Mouse (Mus musculus) heart, embryonic 11.5 days (tissue): ENCODE data around the gene Cutc. TPM values are rescaled to one million over a fixed set of nuclear protein-coding genes. Genes with fewer than 3 reads are reported as not detected.

ENCODE experiments used
- ATAC-seq: fragments of 200-750 bp; cut with Nextera tagmentation; replicated peaks from 2 replicates; pipeline ENCODE4 v1.8.0; 2017; ENCODE audit warnings: moderate library complexity; ENCODE audit not compliant: insufficient number of reproducible peaks, low FRiP score, low TSS enrichment
- H3K27ac ChIP-seq: fragments of 300-500 bp; sonication (generic); 2 replicates; pipeline ENCODE4 v1.5.1; 2014; ENCODE audit warnings: mild to moderate bottlenecking, low read depth, low read length
- H3K27me3 ChIP-seq: fragments of 300-500 bp; sonication (generic); 2 replicates; pipeline ENCODE4 v1.6.1; 2014; ENCODE audit warnings: mild to moderate bottlenecking, low read length, mixed read lengths; ENCODE audit not compliant: control insufficient read depth, insufficient read depth
- H3K36me3 ChIP-seq: fragments of 300-500 bp; sonication (generic); 2 replicates; pipeline ENCODE4 v1.6.1; 2014; ENCODE audit warnings: mild to moderate bottlenecking, low read length, moderate library complexity, mixed read lengths; ENCODE audit not compliant: control insufficient read depth, insufficient read depth
- H3K4me1 ChIP-seq: fragments of 300-500 bp; sonication (generic); 2 replicates; pipeline ENCODE4 v1.6.1; 2014; ENCODE audit warnings: low read length; ENCODE audit not compliant: control insufficient read depth, insufficient read depth
- H3K4me2 ChIP-seq: fragments of 300-500 bp; sonication (generic); 2 replicates; pipeline ENCODE4 v1.6.1; 2014; ENCODE audit warnings: mild to moderate bottlenecking, moderate library complexity
- H3K4me3 ChIP-seq: fragments of 300-500 bp; sonication (generic); 2 replicates; pipeline ENCODE4 v1.5.1; 2014; ENCODE audit warnings: low read depth, low read length
- H3K9ac ChIP-seq: fragments of 300-500 bp; sonication (generic); 2 replicates; pipeline ENCODE4 v1.6.1; 2014; ENCODE audit warnings: mild to moderate bottlenecking, low read depth, low read length, moderate library complexity
- H3K9me3 ChIP-seq: fragments of 300-500 bp; sonication (generic); replicated peaks from 2 replicates; pipeline ENCODE4 v1.6.1; 2016; ENCODE audit warnings: low read length; ENCODE audit not compliant: control insufficient read depth
- WGBS: fragments of 180-500 bp; shearing (Covaris S2); extraction: QIAGEN DNeasy Blood & Tissue Kit; methylation state at CpG from one replicate; pipeline ENCODE4 v1.1.7; 2014; ENCODE audit not compliant: insufficient replicate concordance; 5-methylcytosine and 5-hydroxymethylcytosine counted together
- polyA plus RNA-seq: library from polyadenylated mRNA; unstranded; fragments of >200 nt; fragmentation: Nextera tagmentation; extraction: Ambion mirVana; gene quantifications from 2 replicates; pipeline ENCODE4 v1.2.1, GENCODE M21; 2014

The Cutc gene
- polyA plus RNA-seq, 1 experiment from 2014 or later, result 10.9 TPM

DNA sequence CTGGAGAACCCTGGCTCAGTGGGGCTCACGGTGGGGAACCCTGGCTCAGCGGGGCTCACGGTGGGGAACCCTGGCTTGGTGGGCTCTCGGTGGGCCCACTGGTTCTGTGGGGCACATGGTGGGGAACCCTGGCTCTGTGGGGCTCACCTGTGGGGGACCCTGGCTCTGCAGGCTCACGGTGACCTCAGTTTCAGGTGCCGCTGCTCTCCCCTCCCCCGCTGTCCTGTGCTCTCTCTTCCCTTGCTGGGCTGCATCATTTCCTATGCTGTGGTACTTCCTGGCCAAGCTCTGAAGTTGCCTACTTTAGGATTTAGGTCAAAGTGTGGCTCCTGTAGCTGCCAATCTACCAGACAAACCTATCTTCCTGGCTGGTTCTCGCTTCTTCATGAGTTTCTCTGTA is 29.9 kb upstream of the Cutc start:
- Histone ChIP-seq H3K4me3 (no peak overlapping the region), H3K27me3 (peaks cover 37% of the 10 kb centered on the region), H3K27ac (no peak overlapping the region), H3K4me2 (no peak overlapping the region), H3K9me3 (no peaks in the 10 kb centered on the region), H3K4me1 (no peaks in the 10 kb centered on the region), H3K9ac (no peak overlapping the region), H3K36me3 (peaks cover 14% of the 10 kb centered on the region)
- WGBS, result 68% methylated on average over 8 of the region's 8 CpGs
- ATAC-seq, result no peak

- H3K27me3 ChIP-seq, result peaks cover 33% of the 10 kb centered on the region
- H3K9ac ChIP-seq, result no peak overlapping the region
- no peak overlapping the region for H3K27ac ChIP-seq
- no peak overlapping the region for H3K4me3 ChIP-seq
- 0 out of 2 replicates have a peak, but pooled peaks have one; percentile 31 for ATAC-seq
- H3K4me2 ChIP-seq, result no peak overlapping the region
- no peaks in the 10 kb centered on the region for H3K9me3 ChIP-seq
- WGBS, result 77% methylated on average over 10 of the region's 10 CpGs
- H3K4me1 ChIP-seq, result no peaks in the 10 kb centered on the region
- H3K36me3 ChIP-seq, result peaks cover 14% of the 10 kb centered on the region
Observed at GRCm38 (mm10) chr19:43723501-43723900, 29.3 kb upstream of the Cutc start.

- H3K4me3 ChIP-seq, result no peak overlapping the region
- H3K4me2 ChIP-seq, result no peak overlapping the region
- WGBS, result 93% methylated on average over 20 of the region's 20 CpGs
- H3K27me3 ChIP-seq, result peaks cover 29% of the 10 kb centered on the region
- H3K9me3 ChIP-seq, result no peaks in the 10 kb centered on the region
- no peak overlapping the region for H3K27ac ChIP-seq
- ATAC-seq, result no peak
- H3K4me1 ChIP-seq, result no peaks in the 10 kb centered on the region
- H3K9ac ChIP-seq, result no peak overlapping the region
- peaks cover 14% of the 10 kb centered on the region for H3K36me3 ChIP-seq
Observed at GRCm38 (mm10) chr19:43724194-43724593, 28.6 kb upstream of the Cutc start.

DNA sequence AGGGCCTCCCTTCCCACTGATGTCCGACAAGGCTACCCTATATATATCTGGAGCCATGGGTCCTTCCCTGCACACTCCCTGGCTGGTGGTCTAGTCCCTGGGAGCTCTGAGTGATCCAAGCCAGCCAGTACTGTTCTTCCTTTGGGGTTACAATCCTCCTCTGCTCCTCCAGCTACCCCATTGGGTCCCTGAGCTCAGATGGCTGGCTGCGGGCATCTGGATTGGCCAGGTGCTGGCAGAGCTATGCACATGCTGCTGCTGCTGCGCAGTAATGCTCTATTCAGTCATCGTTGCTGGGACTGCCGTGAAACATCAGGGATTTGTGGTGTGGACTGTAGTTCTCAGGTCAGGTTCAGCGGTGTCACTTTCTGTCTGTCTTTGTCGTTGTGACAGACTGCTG is 28.0 kb upstream of the Cutc start:
- Histone ChIP-seq H3K9ac (no peak overlapping the region), H3K4me3 (no peak overlapping the region), H3K27me3 (peaks cover 25% of the 10 kb centered on the region), H3K27ac (no peak overlapping the region), H3K36me3 (peaks cover 14% of the 10 kb centered on the region), H3K4me2 (no peak overlapping the region), H3K9me3 (no peaks in the 10 kb centered on the region), H3K4me1 (no peaks in the 10 kb centered on the region)
- WGBS, result 80% methylated on average over 7 of the region's 7 CpGs
- ATAC-seq, result no peak

- H3K9me3 ChIP-seq, result no peaks in the 10 kb centered on the region
- no peaks in the 10 kb centered on the region for H3K4me1 ChIP-seq
- H3K4me3 ChIP-seq, result no peak overlapping the region
- H3K9ac ChIP-seq, result no peak overlapping the region
- WGBS, result 91% methylated on average over 15 of the region's 15 CpGs
- no peak overlapping the region for H3K27ac ChIP-seq
- H3K36me3 ChIP-seq, result peaks cover 11% of the 10 kb centered on the region
- H3K4me2 ChIP-seq, result no peak overlapping the region
- peaks cover 21% of the 10 kb centered on the region for H3K27me3 ChIP-seq
- no peak for ATAC-seq
Observed at GRCm38 (mm10) chr19:43726510-43727146, 26.2 kb upstream of the Cutc start.

DNA sequence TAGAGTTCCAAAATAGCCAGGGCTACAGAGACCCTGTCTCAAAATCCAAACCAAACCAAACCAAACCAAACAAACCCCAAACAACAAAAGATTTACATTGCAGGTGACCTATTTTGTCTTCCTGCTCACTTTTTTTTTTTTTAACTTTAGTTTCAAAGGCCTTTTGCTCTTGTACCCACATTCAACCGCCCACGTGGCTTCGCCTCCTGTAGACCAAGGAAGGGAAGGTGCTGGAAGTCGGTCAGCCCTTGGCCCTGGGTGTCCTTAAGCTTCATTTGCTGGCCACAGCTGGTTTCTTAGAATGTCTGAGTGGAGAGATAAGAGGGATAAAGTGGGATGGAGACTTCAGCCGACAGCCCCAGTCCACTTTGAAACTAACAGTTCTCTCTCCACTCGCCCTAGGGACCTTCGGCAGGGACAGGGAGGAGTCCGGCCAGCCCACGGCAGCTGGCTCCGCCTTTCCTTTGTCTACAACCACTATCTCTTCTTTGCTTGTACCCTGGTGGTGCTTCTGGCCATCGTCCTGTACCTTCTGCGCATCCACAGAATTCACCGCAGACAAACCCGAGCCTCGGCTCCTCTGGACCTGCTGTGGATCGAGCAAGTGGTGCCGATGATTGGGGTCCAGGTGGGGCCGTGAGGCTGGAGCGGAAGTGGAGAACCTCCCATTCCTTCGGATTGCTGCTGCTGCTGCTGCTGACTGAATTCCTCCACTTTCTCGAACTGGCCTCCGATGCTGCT is 23.3 kb upstream of the Cutc start:
- Histone ChIP-seq H3K27ac (0 out of 2 replicates have a peak overlapping the region, but pooled peaks have one; percentile 10), H3K4me3 (peak overlapping the region; percentile 33), H3K9ac (peak overlapping the region; percentile 23; the same call in 1 of the 2 replicates), H3K4me1 (no peaks in the 10 kb centered on the region), H3K27me3 (peaks cover 8% of the 10 kb centered on the region; the same call in 1 of the 2 replicates), H3K36me3 (peaks cover 15% of the 10 kb centered on the region), H3K4me2 (peak overlapping the region; percentile 56), H3K9me3 (no peaks in the 10 kb centered on the region)
- 28% methylated on average over 22 of the region's 22 CpGs for WGBS
- no peak; the same call in 1 of the 2 replicates for ATAC-seq

- no peaks in the 10 kb centered on the region for H3K9me3 ChIP-seq
- no peak for ATAC-seq
- H3K36me3 ChIP-seq, result peaks cover 18% of the 10 kb centered on the region
- WGBS, result 21% methylated on average over 8 of the region's 8 CpGs
- H3K4me3 ChIP-seq, result peak overlapping the region; percentile 33
- H3K27me3 ChIP-seq, result peaks cover 8% of the 10 kb centered on the region; the same call in 1 of the 2 replicates
- H3K4me2 ChIP-seq, result peak overlapping the region; percentile 56
- no peaks in the 10 kb centered on the region for H3K4me1 ChIP-seq
- H3K9ac ChIP-seq, result peak overlapping the region; percentile 23; the same call in 1 of the 2 replicates
- 0 out of 2 replicates have a peak overlapping the region, but pooled peaks have one; percentile 10 for H3K27ac ChIP-seq
Observed at GRCm38 (mm10) chr19:43730037-43730428, 22.8 kb upstream of the Cutc start.

GRCm38 (mm10) chr19:43731157-43731556 is 21.6 kb upstream of the Cutc start:
- no peaks in the 10 kb centered on the region for H3K9me3 ChIP-seq
- WGBS, result 50% methylated on average over 7 of the region's 7 CpGs
- H3K9ac ChIP-seq, result no peak overlapping the region
- no peak for ATAC-seq
- no peaks in the 10 kb centered on the region for H3K4me1 ChIP-seq
- no peak overlapping the region for H3K27ac ChIP-seq
- H3K36me3 ChIP-seq, result peaks cover 14% of the 10 kb centered on the region; the same call in 1 of the 2 replicates
- peaks cover 7% of the 10 kb centered on the region; the same call in 1 of the 2 replicates for H3K27me3 ChIP-seq
- H3K4me3 ChIP-seq, result no peak overlapping the region
- H3K4me2 ChIP-seq, result no peak overlapping the region
